Mouse (Mus musculus): ENCODE measurements around the gene Utrn.

- TF ChIP-seq CTCF (IDR thresholded peaks at IDR 0.05) = no peak
- TF ChIP-seq EP300 (IDR thresholded peaks at IDR 0.05) = no peak
Measured at GRCm38 (mm10) chr10:12743717-12744116, 125.4 kb downstream of the Utrn start.

All from lung, postnatal 0 days (tissue).